In the genomic region with DNA sequence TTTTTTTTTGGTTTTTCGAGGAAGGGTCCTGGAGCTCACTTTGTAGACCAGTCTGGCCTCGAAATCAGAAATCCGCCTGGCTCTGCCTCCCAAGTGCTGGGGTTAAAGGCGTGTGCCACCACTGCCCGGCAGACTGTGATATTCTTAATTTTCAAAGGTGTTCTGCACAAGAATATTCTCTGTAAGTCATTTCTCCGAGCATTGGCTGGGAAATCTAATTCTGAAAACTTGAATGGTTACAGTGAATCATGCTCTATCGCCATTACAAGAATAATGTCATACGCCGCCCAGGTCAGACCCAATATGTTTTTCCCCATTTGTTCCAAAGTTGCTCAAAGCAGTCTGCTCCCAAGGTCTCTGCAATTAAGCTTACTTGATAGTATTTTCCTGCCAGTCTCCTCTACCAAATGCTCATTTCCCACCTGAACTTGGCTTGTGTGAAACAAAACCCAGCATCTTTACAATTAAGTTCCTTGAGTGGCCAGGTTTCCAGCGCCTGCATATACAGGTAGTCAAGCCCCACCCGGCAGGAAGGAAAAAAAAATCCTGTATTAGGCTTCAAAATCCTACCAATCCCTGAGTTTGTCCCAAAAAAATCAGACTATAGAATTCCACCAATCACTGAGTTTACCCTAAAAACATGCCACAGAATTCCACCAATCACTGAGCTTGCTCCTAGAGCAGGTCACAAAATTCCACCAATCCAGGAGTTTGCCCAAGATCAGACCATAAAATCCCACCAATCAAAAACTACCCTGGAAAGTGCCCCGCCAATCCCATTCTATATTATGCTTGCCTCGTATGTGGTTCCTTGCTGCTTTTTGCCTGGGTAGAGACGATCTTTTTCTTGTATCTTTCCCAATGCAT, we compare ENCODE assay signal across 8 mouse cellular contexts. TPM values are rescaled to one million over a fixed set of nuclear protein-coding genes. Genes with fewer than 3 reads are reported as not detected.
A peak's percentile ranks its signal among the peaks of the same experiment; 100 is the strongest.
DNase-seq lines count a peak whose midpoint lies in the region; ATAC-seq lines count a peak whose summit lies in the region.

TSS of gene Ccdc84 (minus strand) at position 51 of the 867 bp plus-strand sequence.

- peaks cover 11% of the 10 kb centered on the region for H3K4me1 ChIP-seq in forebrain, embryonic 12.5 days
- peaks cover 17% of the 10 kb centered on the region for H3K4me1 ChIP-seq in midbrain, embryonic 15.5 days

- H3K36me3 ChIP-seq in forebrain, embryonic 12.5 days (replicated peaks): peaks cover 11% of the 10 kb centered on the region
- H3K36me3 ChIP-seq in midbrain, embryonic 15.5 days (replicated peaks): 0 out of 2 replicates have a peak, but pooled peaks cover 10% of the 10 kb centered on the region

- H3K4me2 ChIP-seq in forebrain, embryonic 12.5 days: peak within 1 kb of the TSS; percentile 79
- peak within 1 kb of the TSS; percentile 89 for H3K4me2 ChIP-seq in midbrain, embryonic 15.5 days

- peak within 1 kb of the TSS; percentile 79 for H3K9ac ChIP-seq in forebrain, embryonic 12.5 days
- H3K9ac ChIP-seq in midbrain, embryonic 15.5 days: peak within 1 kb of the TSS; percentile 71

- DNase-seq in layer of hippocampus, adult 8-10 months (ENCODE audit: low spot score in 2 of 2): no peak
- DNase-seq in layer of hippocampus, adult 9-10 months (ENCODE audit: low spot score): no peak
- no peak for DNase-seq in adrenal gland, adult 8-10 months
- no peak for DNase-seq in layer of hippocampus, postnatal 25 days (ENCODE audit: extremely low spot score in 1 of 2, low spot score in 1 of 2)
- no peak for DNase-seq in gastrocnemius, adult 18-20 months (ENCODE audit: low spot score)
- DNase-seq in kidney, postnatal 25 days: no peak

- ATAC-seq in forebrain, embryonic 12.5 days (ENCODE audit: low FRiP score): no peak
- no peak for ATAC-seq in midbrain, embryonic 15.5 days (replicated peaks)

- no peaks in the 10 kb centered on the region for H3K27me3 ChIP-seq in forebrain, embryonic 12.5 days
- H3K27me3 ChIP-seq in midbrain, embryonic 15.5 days (replicated peaks): no peaks in the 10 kb centered on the region

- no peaks in the 10 kb centered on the region; the same call in 1 of the 2 replicates for H3K9me3 ChIP-seq in forebrain, embryonic 12.5 days
- H3K9me3 ChIP-seq in midbrain, embryonic 15.5 days: no peaks in the 10 kb centered on the region

- peak within 1 kb of the TSS; percentile 87 for H3K4me3 ChIP-seq in forebrain, embryonic 12.5 days (replicated peaks)
- H3K4me3 ChIP-seq in midbrain, embryonic 15.5 days: peak within 1 kb of the TSS; percentile 67

- H3K27ac ChIP-seq in forebrain, embryonic 12.5 days: peak within 1 kb of the TSS; percentile 51
- H3K27ac ChIP-seq in midbrain, embryonic 15.5 days: peak within 1 kb of the TSS; percentile 83

- 82% methylated on average over 14 of the region's 14 CpGs for WGBS in forebrain, embryonic 12.5 days
- WGBS in midbrain, embryonic 15.5 days: 75% methylated on average over 14 of the region's 14 CpGs

RNA-seq across cellular contexts. Expression of gene Ccdc84, which starts in this region (rescaled TPM):
- total RNA-seq in layer of hippocampus, adult 8-10 months (2022): 10 to 100 TPM; 21.1 to 24.9 (median 23.4) TPM
- 10 to 100 TPM; 14.9 to 29.6 (median 25.7) TPM for total RNA-seq in adrenal gland, adult 8-10 months (2022)
- 30.3 and 32.2 TPM in 2 replicates for polyA plus RNA-seq in forebrain, embryonic 12.5 days (2016; fragmentation: Nextera tagmentation; extraction: Ambion mirVana)
- total RNA-seq in layer of hippocampus, postnatal 25 days (2021): 10 to 100 TPM; 16.8 to 24.1 TPM
- 37.6 and 39.9 TPM in 2 replicates for polyA plus RNA-seq in midbrain, embryonic 15.5 days (2015; fragmentation: Nextera tagmentation; extraction: Ambion mirVana)
- 1 to 10 TPM; 3.5 to 4.1 TPM for total RNA-seq in gastrocnemius, adult 18-20 months (2021)
